Comparison of ENCODE assay signal across 8 mouse cellular contexts in the genomic region with DNA sequence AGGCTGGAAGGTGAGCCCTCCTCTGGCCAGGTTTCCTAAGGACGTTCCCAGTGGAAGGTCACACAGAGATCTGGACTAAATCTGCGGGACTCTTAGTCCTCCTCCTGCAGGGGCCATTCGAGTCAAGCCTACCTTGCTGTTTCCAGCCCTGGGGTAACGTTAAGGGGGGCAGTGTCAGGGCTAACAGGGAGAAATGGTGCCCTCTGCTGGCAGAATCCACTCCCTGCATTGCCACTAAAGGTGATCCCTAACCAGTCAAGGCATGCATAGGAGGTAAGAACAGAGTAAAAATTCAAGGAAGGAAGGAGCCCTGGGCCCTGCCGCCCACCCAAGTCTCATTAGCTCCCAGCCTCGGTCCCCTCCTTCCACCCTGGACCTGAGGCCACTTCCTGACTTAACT. TPM values are rescaled to one million over a fixed set of nuclear protein-coding genes. Genes with fewer than 3 reads are reported as not detected.
A peak's percentile ranks its signal among the peaks of the same experiment; 100 is the strongest.
DNase-seq lines count a peak whose midpoint lies in the region; ATAC-seq and TF ChIP-seq lines count a peak whose summit lies in the region.

No protein-coding gene starts in this region.

- intact Hi-C loops in heart, postnatal 14 days (cut with DNase I), result loop anchor here (1.0 to 5.0 kb wide), 3 partner anchors 37 to 480 kb away; no protein-coding TSS in a partner anchor

- DNase-seq in CH12.LX (ENCODE audit: extremely low read depth), result peak; percentile 59
- peak; percentile 82 to 89 for DNase-seq in heart, postnatal 14 days
- DNase-seq in layer of hippocampus, adult 2 months (ENCODE audit: low spot score in 2 of 2), result peak; percentile 75 to 87
- peak; percentile 82 for DNase-seq in lung, postnatal 0 days (ENCODE audit: low spot score)
- peak; percentile 40 for DNase-seq in retina, adult 2 months (ENCODE audit: low read depth, low spot score)
- peak; percentile 89 for DNase-seq in thymus, postnatal 4 days

- H3K4me2 ChIP-seq in CH12.LX (ENCODE audit: insufficient read depth, low read depth, poor library complexity, severe bottlenecking), result no peak overlapping the region
- H3K4me2 ChIP-seq in embryonic facial prominence, embryonic 13.5 days, result no peak overlapping the region
- no peak overlapping the region for H3K4me2 ChIP-seq in lung, postnatal 0 days (replicated peaks; ENCODE audit: low read depth, low read length)

- 3% methylated on average over 6 of the region's 6 CpGs for WGBS in bone marrow, adult 2 months
- WGBS in embryonic facial prominence, embryonic 13.5 days, result 6% methylated on average over 6 of the region's 6 CpGs
- WGBS in lung, postnatal 0 days, result 5% methylated on average over 6 of the region's 6 CpGs

- no peak overlapping the region for H3K4me3 ChIP-seq in CH12.LX (replicated peaks in 1 of 3; ENCODE audit: low read depth in 2 of 3, low read length in 2 of 3, poor library complexity in 1 of 3)
- H3K4me3 ChIP-seq in bone marrow, adult 2 months (replicated peaks; ENCODE audit: control insufficient read depth, low read depth, low read length), result no peak overlapping the region
- no peak overlapping the region for H3K4me3 ChIP-seq in embryonic facial prominence, embryonic 13.5 days
- no peak overlapping the region for H3K4me3 ChIP-seq in layer of hippocampus, adult 2 months
- H3K4me3 ChIP-seq in lung, postnatal 0 days (ENCODE audit: low read depth, low read length), result no peak overlapping the region

- H3K79me2 ChIP-seq in CH12.LX (replicated peaks; ENCODE audit: control insufficient read depth, extremely low read depth, insufficient read depth, poor library complexity, severe bottlenecking), result no peaks in the 10 kb centered on the region

- no peak for TF ChIP-seq POLR2A in CH12.LX (IDR thresholded peaks at IDR 0.05; ENCODE audit: low read depth, low read length)
- no peak for TF ChIP-seq POLR2A in bone marrow, adult 2 months (IDR thresholded peaks at IDR 0.05; ENCODE audit: borderline replicate concordance, control insufficient read depth, low read depth, low read length)

- peak; percentile 84 to 86 for TF ChIP-seq CTCF in CH12.LX (conservative IDR thresholded peaks at IDR 0.05 in 1 of 2, IDR thresholded peaks at IDR 0.05 in 1 of 2; ENCODE audit: low read depth in 2 of 2, low read length in 2 of 2)
- peak; percentile 87 for TF ChIP-seq CTCF in bone marrow, adult 2 months (IDR thresholded peaks at IDR 0.05; ENCODE audit: control insufficient read depth, insufficient read depth, low read length)
- TF ChIP-seq CTCF in layer of hippocampus, adult 2 months (conservative IDR thresholded peaks at IDR 0.05), result peak; percentile 98; the same call in 1 of the 2 replicates
- TF ChIP-seq CTCF in lung, postnatal 0 days (IDR thresholded peaks at IDR 0.05), result peak; percentile 94

- no peak overlapping the region for H3K27ac ChIP-seq in CH12.LX (ENCODE audit: insufficient read depth, low read depth)
- H3K27ac ChIP-seq in bone marrow, adult 2 months (ENCODE audit: control insufficient read depth, insufficient read depth, low read depth, low read length, poor library complexity), result no peak overlapping the region
- H3K27ac ChIP-seq in embryonic facial prominence, embryonic 13.5 days, result no peak overlapping the region
- H3K27ac ChIP-seq in layer of hippocampus, adult 2 months, result no peak overlapping the region
- no peak overlapping the region for H3K27ac ChIP-seq in lung, postnatal 0 days (ENCODE audit: low read length)

- no peak for TF ChIP-seq EP300 in CH12.LX (IDR thresholded peaks at IDR 0.05; ENCODE audit: low read length)
- TF ChIP-seq EP300 in lung, postnatal 0 days (IDR thresholded peaks at IDR 0.05), result no peak

- in situ Hi-C loops in CH12.LX (cut with MboI; ENCODE audit: low pct_ligation_motif_present, low pct_unique_long_range_greater_than_20kb, low sequenced_read_pairs), result loop anchor here (10.0 to 25.0 kb wide), 2 partner anchors 153 to 480 kb away; no protein-coding TSS in a partner anchor

- TF ChIP-seq RAD21 in CH12.LX (IDR thresholded peaks at IDR 0.05; ENCODE audit: low read depth, low read length), result peak; percentile 72

- H3K4me1 ChIP-seq in CH12.LX (ENCODE audit: control insufficient read depth in 1 of 2, insufficient read depth in 2 of 2), result peaks cover 3 to 17% of the 10 kb centered on the region in 2 experiments; a peak in 3 of 4 replicates
- H3K4me1 ChIP-seq in bone marrow, adult 2 months (ENCODE audit: control insufficient read depth, insufficient read depth, low read length), result no peaks in the 10 kb centered on the region; the same call in 1 of the 2 replicates
- H3K4me1 ChIP-seq in embryonic facial prominence, embryonic 13.5 days, result peaks cover 23% of the 10 kb centered on the region
- H3K4me1 ChIP-seq in lung, postnatal 0 days (ENCODE audit: insufficient read depth, low read depth, low read length), result no peaks in the 10 kb centered on the region; the same call in 1 of the 2 replicates

- H3K27me3 ChIP-seq in CH12.LX (replicated peaks), result peaks cover 3% of the 10 kb centered on the region
- no peaks in the 10 kb centered on the region for H3K27me3 ChIP-seq in embryonic facial prominence, embryonic 13.5 days
- no peaks in the 10 kb centered on the region for H3K27me3 ChIP-seq in lung, postnatal 0 days (replicated peaks; ENCODE audit: insufficient read depth, low read length)

- dilution Hi-C loops in CH12.LX (cut with MboI; ENCODE audit: extremely low pct_ligation_motif_present, extremely low pct_unique_long_range_greater_than_20kb, low sequenced_read_pairs), result no loop called here

- no peaks in the 10 kb centered on the region for H3K9me3 ChIP-seq in CH12.LX (replicated peaks; ENCODE audit: low read length)
- H3K9me3 ChIP-seq in embryonic facial prominence, embryonic 13.5 days, result no peaks in the 10 kb centered on the region
- H3K9me3 ChIP-seq in lung, postnatal 0 days (ENCODE audit: low read length), result no peaks in the 10 kb centered on the region

- no peak for ATAC-seq in embryonic facial prominence, embryonic 13.5 days (ENCODE audit: insufficient number of reproducible peaks, insufficient read depth, low FRiP score, low TSS enrichment, low read depth)
- ATAC-seq in lung, postnatal 0 days, result peak; percentile 70

- H3K9ac ChIP-seq in CH12.LX (ENCODE audit: insufficient read depth, low read depth), result no peak overlapping the region
- 0 out of 2 replicates have a peak overlapping the region, but pooled peaks have one; percentile 6 for H3K9ac ChIP-seq in embryonic facial prominence, embryonic 13.5 days
- H3K9ac ChIP-seq in lung, postnatal 0 days (replicated peaks; ENCODE audit: low read depth), result no peak overlapping the region

- peaks cover 19 to 71% of the 10 kb centered on the region in 2 experiments for H3K36me3 ChIP-seq in CH12.LX (replicated peaks in 1 of 2; ENCODE audit: control insufficient read depth in 1 of 2, insufficient read depth in 1 of 2, low read length in 1 of 2)
- H3K36me3 ChIP-seq in embryonic facial prominence, embryonic 13.5 days, result peaks cover 12% of the 10 kb centered on the region
- no peaks in the 10 kb centered on the region for H3K36me3 ChIP-seq in lung, postnatal 0 days (ENCODE audit: insufficient read depth, low read length)

TF ChIP-seq in CH12.LX, 34 proteins besides CTCF, POLR2A, EP300 and RAD21:
- TF ChIP-seq TBP (conservative IDR thresholded peaks at IDR 0.05; ENCODE audit: low read depth, low read length) (no peak), SMC3 (IDR thresholded peaks at IDR 0.05; ENCODE audit: low read depth, low read length) (peak; percentile 70), MEF2A (IDR thresholded peaks at IDR 0.05; ENCODE audit: borderline replicate concordance, low read depth, low read length) (no peak)
TF ChIP-seq in CH12.LX: peak in this region for 1.

RNA-seq across cellular contexts. Expression of a gene that starts 15.0 kb away (rescaled TPM):
- 71.4 and 85.2 TPM in 2 replicates for total RNA-seq in CH12.LX (2012; rRNA removed)
- total RNA-seq in CH12.LX (2014; rRNA removed), result 56.7 and 57.3 TPM in 2 replicates
- polyA plus RNA-seq in CH12.LX (2012; ENCODE audit: insufficient read length, low read depth), result 46.3 and 48.4 TPM in 2 replicates
- polyA plus RNA-seq in bone marrow, adult 2 months (2011; ENCODE audit: insufficient read depth, insufficient read length, low replicate concordance, missing spikeins), result 19.5 and 35.2 TPM in 2 replicates
- polyA plus RNA-seq in embryonic facial prominence, embryonic 13.5 days (2015; fragmentation: Nextera tagmentation; extraction: Ambion mirVana), result 21.4 and 25.5 TPM in 2 replicates
- total RNA-seq in heart, postnatal 14 days (2021), result 1 to 10 TPM in 1 of 2 experiments, under 1 TPM in 1; 0.74 to 1.4 TPM
- under 1 TPM; 0.54 to 0.71 TPM for total RNA-seq in layer of hippocampus, adult 2 months (2021)
- polyA plus RNA-seq in lung, postnatal 0 days (2015; fragmentation: Nextera tagmentation; extraction: Ambion mirVana), result 16.6 and 20.0 TPM in 2 replicates

RNA-seq across cellular contexts. Expression of a gene that starts 25.7 kb away (rescaled TPM):
- 0.21 and 0.38 TPM in 2 replicates for total RNA-seq in CH12.LX (2012; rRNA removed)
- not detected in 2 replicates for total RNA-seq in CH12.LX (2014; rRNA removed)
- 0.43 and 0.59 TPM in 2 replicates for polyA plus RNA-seq in CH12.LX (2012; ENCODE audit: insufficient read length, low read depth)
- 2.6 TPM in 2 replicates for polyA plus RNA-seq in bone marrow, adult 2 months (2011; ENCODE audit: insufficient read depth, insufficient read length, low replicate concordance, missing spikeins)
- 29.1 and 30.9 TPM in 2 replicates for polyA plus RNA-seq in embryonic facial prominence, embryonic 13.5 days (2015; fragmentation: Nextera tagmentation; extraction: Ambion mirVana)
- 10 to 100 TPM; 14.2 to 18.6 TPM for total RNA-seq in heart, postnatal 14 days (2021)
- 10 to 100 TPM; 10.7 to 11.7 TPM for total RNA-seq in layer of hippocampus, adult 2 months (2021)
- polyA plus RNA-seq in lung, postnatal 0 days (2015; fragmentation: Nextera tagmentation; extraction: Ambion mirVana), result 9.1 and 10.4 TPM in 2 replicates

RNA-seq across cellular contexts. Expression of a gene that starts 34.7 kb away (rescaled TPM):
- total RNA-seq in CH12.LX (2012; rRNA removed), result 6.2 and 6.3 TPM in 2 replicates
- total RNA-seq in CH12.LX (2014; rRNA removed), result 1.3 and 1.4 TPM in 2 replicates
- 5.9 and 6.0 TPM in 2 replicates for polyA plus RNA-seq in CH12.LX (2012; ENCODE audit: insufficient read length, low read depth)
- polyA plus RNA-seq in bone marrow, adult 2 months (2011; ENCODE audit: insufficient read depth, insufficient read length, low replicate concordance, missing spikeins), result 2.5 TPM in 1 of 2 replicates, not detected in the other
- 1.1 and 1.4 TPM in 2 replicates for polyA plus RNA-seq in embryonic facial prominence, embryonic 13.5 days (2015; fragmentation: Nextera tagmentation; extraction: Ambion mirVana)
- under 1 TPM; 0.34 to 0.65 TPM for total RNA-seq in heart, postnatal 14 days (2021)
- total RNA-seq in layer of hippocampus, adult 2 months (2021), result 1 to 10 TPM; 3.0 to 3.3 TPM
- polyA plus RNA-seq in lung, postnatal 0 days (2015; fragmentation: Nextera tagmentation; extraction: Ambion mirVana), result 0.57 and 0.64 TPM in 2 replicates
